Mouse (Mus musculus) hindbrain, embryonic 10.5 days (tissue): ENCODE measurements around the gene Cemip2. TPM values are rescaled to one million over a fixed set of nuclear protein-coding genes. Genes with fewer than 3 reads are reported as not detected.

ENCODE experiments used
- DNase-seq: peaks from one replicate; pipeline ENCODE4 v3.0.0-alpha.2; 2017; ENCODE audit warnings: low spot score
- H3K27ac ChIP-seq: fragments of 300-500 bp; sonication (generic); 2 replicates; pipeline ENCODE4 v1.5.1; 2016; ENCODE audit warnings: mild to moderate bottlenecking, moderate library complexity
- H3K27me3 ChIP-seq: fragments of 300-500 bp; sonication (generic); 2 replicates; pipeline ENCODE4 v1.6.1; 2016; ENCODE audit warnings: mild to moderate bottlenecking; ENCODE audit not compliant: poor library complexity, insufficient read depth, severe bottlenecking
- H3K36me3 ChIP-seq: fragments of 300-500 bp; sonication (generic); 2 replicates; pipeline ENCODE4 v1.6.1; 2016; ENCODE audit warnings: mild to moderate bottlenecking, moderate library complexity
- H3K4me1 ChIP-seq: fragments of 300-500 bp; sonication (generic); replicated peaks from 2 replicates; pipeline ENCODE4 v1.6.1; 2016; ENCODE audit warnings: mild to moderate bottlenecking
- H3K4me3 ChIP-seq: fragments of 300-500 bp; sonication (generic); 2 replicates; pipeline ENCODE4 v1.5.1; 2016; ENCODE audit warnings: mild to moderate bottlenecking, moderate library complexity
- H3K9me3 ChIP-seq: fragments of 300-500 bp; sonication (generic); 2 replicates; pipeline ENCODE4 v1.6.1; 2016; ENCODE audit warnings: mild to moderate bottlenecking, moderate library complexity
- WGBS: fragments of 180-500 bp; shearing (Covaris S2); methylation state at CpG from one replicate; pipeline ENCODE4 v1.1.7; 2016; 5-methylcytosine and 5-hydroxymethylcytosine counted together
- polyA plus RNA-seq: library from polyadenylated mRNA; unstranded; fragments of >200 nt; fragmentation: Nextera tagmentation; extraction: Ambion mirVana; gene quantifications from 2 replicates; pipeline ENCODE4 v1.2.1, GENCODE M21; 2016

The Cemip2 gene
- polyA plus RNA-seq, 1 experiment from 2014 or later, result 86.4 TPM

GRCm38 (mm10) chr19:21897122-21897827, 119.1 kb downstream of the Cemip2 start:
- WGBS, result 85% methylated on average over 7 of the region's 7 CpGs

GRCm38 (mm10) chr19:21898015-21898939, 120.1 kb downstream of the Cemip2 start:
- no peaks in the 10 kb centered on the region for H3K4me1 ChIP-seq
- H3K27ac ChIP-seq, result no peak overlapping the region
- no peaks in the 10 kb centered on the region for H3K27me3 ChIP-seq
- H3K4me3 ChIP-seq, result no peak overlapping the region
- DNase-seq, result no peak
- H3K36me3 ChIP-seq, result no peaks in the 10 kb centered on the region
- no peaks in the 10 kb centered on the region for H3K9me3 ChIP-seq
- WGBS, result 80% methylated on average over 12 of the region's 12 CpGs

More at GRCm38 (mm10) chr19:21897122-21897827, 119.1 kb downstream of the Cemip2 start:
- H3K4me3 ChIP-seq, result no peak overlapping the region
- H3K27ac ChIP-seq, result no peak overlapping the region
- no peaks in the 10 kb centered on the region for H3K4me1 ChIP-seq
- no peaks in the 10 kb centered on the region for H3K27me3 ChIP-seq
- H3K36me3 ChIP-seq, result no peaks in the 10 kb centered on the region
- no peak for DNase-seq
- no peaks in the 10 kb centered on the region for H3K9me3 ChIP-seq

Other genes with a start within 250 kb of the Cemip2 start
- gene 1110059E24Rik, start 125.4 kb upstream of the Cemip2 start, polyA plus RNA-seq, result 69.3 and 70.2 TPM in 2 replicates
- gene Abhd17b, start 125.2 kb upstream of the Cemip2 start, polyA plus RNA-seq, result 33.6 and 34.5 TPM in 2 replicates